ENCODE assay signal across 8 mouse cellular contexts in the genomic region with DNA sequence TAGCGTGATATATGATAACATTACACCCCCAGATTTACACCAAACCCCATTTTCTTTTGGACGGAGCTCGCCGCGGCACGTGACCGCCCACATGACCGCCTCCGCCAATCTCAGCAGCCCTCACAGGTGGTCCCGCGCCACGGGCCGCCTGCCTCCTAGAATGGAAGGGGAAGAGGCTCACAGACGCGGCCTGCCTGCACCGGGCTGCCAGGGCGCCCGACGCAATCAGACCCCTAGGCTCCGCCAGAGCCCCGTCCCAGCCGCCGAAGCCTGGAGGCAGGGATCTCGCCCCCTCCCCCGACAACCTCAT. TPM values are rescaled to one million over a fixed set of nuclear protein-coding genes. Genes with fewer than 3 reads are reported as not detected.
DNase-seq lines count a peak whose midpoint lies in the region; ATAC-seq and TF ChIP-seq lines count a peak whose summit lies in the region.

No protein-coding gene starts in this region.

- ATAC-seq in lung, embryonic 16.5 days (ENCODE audit: low read depth): peak; percentile 59
- ATAC-seq in stomach, embryonic 16.5 days (ENCODE audit: insufficient read depth, low FRiP score): peak; percentile 54; the same call in 1 of the 2 replicates
- no peak for ATAC-seq in erythroblast, adult 5-6 weeks (replicated peaks; ENCODE audit: low FRiP score, poor library complexity, severe bottlenecking)

- TF ChIP-seq POLR2A in kidney, adult 2 months (IDR thresholded peaks at IDR 0.05; ENCODE audit: low read depth, low read length): peak; percentile 80

- peak overlapping the region; percentile 51 for H3K9ac ChIP-seq in lung, embryonic 16.5 days (ENCODE audit: low read length)
- peak overlapping the region; percentile 58 for H3K9ac ChIP-seq in stomach, embryonic 16.5 days (ENCODE audit: low read length)

- no peaks in the 10 kb centered on the region for H3K36me3 ChIP-seq in kidney, adult 2 months (ENCODE audit: control insufficient read depth, insufficient read depth, low read length)
- no peaks in the 10 kb centered on the region for H3K36me3 ChIP-seq in lung, embryonic 16.5 days (ENCODE audit: control insufficient read depth, insufficient read depth, low read length)
- H3K36me3 ChIP-seq in stomach, embryonic 16.5 days (ENCODE audit: control insufficient read depth, insufficient read depth, low read length): no peaks in the 10 kb centered on the region

- no peaks in the 10 kb centered on the region for H3K27me3 ChIP-seq in kidney, adult 2 months (replicated peaks; ENCODE audit: control insufficient read depth, insufficient read depth, low read length)
- H3K27me3 ChIP-seq in lung, embryonic 16.5 days (ENCODE audit: control insufficient read depth, insufficient read depth, low read depth, low read length): peaks cover 93% of the 10 kb centered on the region
- peaks cover 86% of the 10 kb centered on the region for H3K27me3 ChIP-seq in stomach, embryonic 16.5 days (ENCODE audit: control insufficient read depth, insufficient read depth, low read length)

- no peak for TF ChIP-seq CTCF in kidney, adult 2 months (conservative IDR thresholded peaks at IDR 0.05; ENCODE audit: insufficient read depth, insufficient read length, low read depth, low read length)
- TF ChIP-seq CTCF in layer of hippocampus, adult 2 months (conservative IDR thresholded peaks at IDR 0.05): no peak

- H3K4me2 ChIP-seq in lung, embryonic 16.5 days (ENCODE audit: low read depth, low read length): peak overlapping the region; percentile 62
- peak overlapping the region; percentile 40 for H3K4me2 ChIP-seq in stomach, embryonic 16.5 days (ENCODE audit: low read depth, low read length)

- no peaks in the 10 kb centered on the region for H3K9me3 ChIP-seq in lung, embryonic 16.5 days (ENCODE audit: control insufficient read depth, low read length)
- H3K9me3 ChIP-seq in stomach, embryonic 16.5 days (replicated peaks; ENCODE audit: control insufficient read depth, low read length): no peaks in the 10 kb centered on the region

- peak overlapping the region; percentile 85 for H3K4me3 ChIP-seq in kidney, adult 2 months (ENCODE audit: insufficient read depth, low read depth, low read length)
- H3K4me3 ChIP-seq in lung, embryonic 16.5 days (ENCODE audit: low read length): peak overlapping the region; percentile 54
- peak overlapping the region; percentile 47 for H3K4me3 ChIP-seq in stomach, embryonic 16.5 days (replicated peaks; ENCODE audit: low read length)
- no peak overlapping the region for H3K4me3 ChIP-seq in layer of hippocampus, adult 2 months

- DNase-seq in 3T3-L1 (ENCODE audit: low read depth, low spot score): peak; percentile 78
- DNase-seq in adrenal gland, adult 8-10 months: peak; percentile 79
- peak; percentile 88 for DNase-seq in gastrocnemius, adult 18-20 months (ENCODE audit: low spot score)
- peak; percentile 96 for DNase-seq in kidney, adult 2 months
- no peak for DNase-seq in layer of hippocampus, adult 2 months (ENCODE audit: low spot score in 2 of 2)

- WGBS in kidney, adult 2 months: 1% methylated on average over 25 of the region's 25 CpGs
- WGBS in lung, embryonic 16.5 days: 0% methylated on average over 25 of the region's 25 CpGs
- WGBS in stomach, embryonic 16.5 days: under 1% methylated on average over 25 of the region's 25 CpGs

- 0 out of 2 replicates have a peak, but pooled peaks cover 12% of the 10 kb centered on the region for H3K4me1 ChIP-seq in kidney, adult 2 months (ENCODE audit: control insufficient read depth, insufficient read depth, low read length)
- H3K4me1 ChIP-seq in lung, embryonic 16.5 days (replicated peaks; ENCODE audit: control insufficient read depth, insufficient read depth, low read length): peaks cover 12% of the 10 kb centered on the region
- peaks cover 8% of the 10 kb centered on the region; the same call in 1 of the 2 replicates for H3K4me1 ChIP-seq in stomach, embryonic 16.5 days (ENCODE audit: control insufficient read depth, insufficient read depth, low read length)

- peak overlapping the region; percentile 98 for H3K27ac ChIP-seq in kidney, adult 2 months (ENCODE audit: insufficient read depth, low read depth, low read length)
- no peak overlapping the region for H3K27ac ChIP-seq in lung, embryonic 16.5 days (ENCODE audit: low read length)
- H3K27ac ChIP-seq in stomach, embryonic 16.5 days (ENCODE audit: low read length): peak overlapping the region; percentile 56; the same call in 1 of the 2 replicates
- no peak overlapping the region for H3K27ac ChIP-seq in layer of hippocampus, adult 2 months

RNA-seq across cellular contexts. Expression of gene Hoxa7, which starts 4.2 kb away (rescaled TPM):
- total RNA-seq in adrenal gland, adult 8-10 months (2022): 10 to 100 TPM; 12.9 to 27.9 (median 19.1) TPM
- 1 to 10 TPM; 4.7 to 5.0 TPM for total RNA-seq in gastrocnemius, adult 18-20 months (2021)
- 44.1 and 45.9 TPM in 2 replicates for polyA plus RNA-seq in kidney, adult 2 months (2012; rRNA removed)
- 5.8 and 6.9 TPM in 2 replicates for polyA plus RNA-seq in lung, embryonic 16.5 days (2015; fragmentation: Nextera tagmentation; extraction: Ambion mirVana)
- 10.8 and 12.3 TPM in 2 replicates for polyA plus RNA-seq in stomach, embryonic 16.5 days (2015; fragmentation: Nextera tagmentation; extraction: Ambion mirVana)
- total RNA-seq in layer of hippocampus, adult 2 months (2021): not detected
- 0.77 and 2.5 TPM in 2 replicates for total RNA-seq in erythroblast, adult 5-6 weeks (2015; ENCODE audit: low replicate concordance)
- 1.3 and 2.1 TPM in 2 replicates for total RNA-seq in erythroblast, adult 5-6 weeks (2017; ENCODE audit: low replicate concordance)

RNA-seq across cellular contexts. Expression of gene Gm28308, which starts 4.3 kb away (rescaled TPM):
- 1 to 10 TPM in 2 of 4 experiments, under 1 TPM in 2; 0.49 to 2.8 (median 1.4) TPM for total RNA-seq in adrenal gland, adult 8-10 months (2022)
- total RNA-seq in gastrocnemius, adult 18-20 months (2021): under 1 TPM in 1 of 2 experiments, not detected in 1; 0.39 TPM
- 0.78 and 2.9 TPM in 2 replicates for polyA plus RNA-seq in kidney, adult 2 months (2012; rRNA removed)
- polyA plus RNA-seq in lung, embryonic 16.5 days (2015; fragmentation: Nextera tagmentation; extraction: Ambion mirVana): not detected in 2 replicates
- polyA plus RNA-seq in stomach, embryonic 16.5 days (2015; fragmentation: Nextera tagmentation; extraction: Ambion mirVana): not detected in 2 replicates
- total RNA-seq in layer of hippocampus, adult 2 months (2021): not detected
- total RNA-seq in erythroblast, adult 5-6 weeks (2015; ENCODE audit: low replicate concordance): not detected in 2 replicates
- not detected in 2 replicates for total RNA-seq in erythroblast, adult 5-6 weeks (2017; ENCODE audit: low replicate concordance)

RNA-seq across cellular contexts. Expression of gene Hoxa3, which starts 4.3 kb away (rescaled TPM):
- total RNA-seq in adrenal gland, adult 8-10 months (2022): 1 to 10 TPM; 2.9 to 9.8 (median 6.8) TPM
- total RNA-seq in gastrocnemius, adult 18-20 months (2021): 1 to 10 TPM; 1.6 to 3.0 TPM
- polyA plus RNA-seq in kidney, adult 2 months (2012; rRNA removed): 7.4 and 7.6 TPM in 2 replicates
- 6.6 and 7.6 TPM in 2 replicates for polyA plus RNA-seq in lung, embryonic 16.5 days (2015; fragmentation: Nextera tagmentation; extraction: Ambion mirVana)
- 6.0 and 7.4 TPM in 2 replicates for polyA plus RNA-seq in stomach, embryonic 16.5 days (2015; fragmentation: Nextera tagmentation; extraction: Ambion mirVana)
- not detected for total RNA-seq in layer of hippocampus, adult 2 months (2021)
- total RNA-seq in erythroblast, adult 5-6 weeks (2015; ENCODE audit: low replicate concordance): not detected in 2 replicates
- total RNA-seq in erythroblast, adult 5-6 weeks (2017; ENCODE audit: low replicate concordance): not detected in 2 replicates

RNA-seq across cellular contexts. Expression of gene Hoxa6, which starts 8.9 kb away (rescaled TPM):
- 1 to 10 TPM; 3.6 to 9.5 (median 5.2) TPM for total RNA-seq in adrenal gland, adult 8-10 months (2022)
- 1 to 10 TPM; 2.0 to 2.1 TPM for total RNA-seq in gastrocnemius, adult 18-20 months (2021)
- polyA plus RNA-seq in kidney, adult 2 months (2012; rRNA removed): 2.4 and 3.4 TPM in 2 replicates
- 2.0 and 2.2 TPM in 2 replicates for polyA plus RNA-seq in lung, embryonic 16.5 days (2015; fragmentation: Nextera tagmentation; extraction: Ambion mirVana)
- polyA plus RNA-seq in stomach, embryonic 16.5 days (2015; fragmentation: Nextera tagmentation; extraction: Ambion mirVana): 1.3 and 1.4 TPM in 2 replicates
- total RNA-seq in layer of hippocampus, adult 2 months (2021): not detected
- total RNA-seq in erythroblast, adult 5-6 weeks (2015; ENCODE audit: low replicate concordance): not detected in 2 replicates
- not detected in 2 replicates for total RNA-seq in erythroblast, adult 5-6 weeks (2017; ENCODE audit: low replicate concordance)

RNA-seq across cellular contexts. Expression of gene Hoxa5, which starts 13.0 kb away (rescaled TPM):
- total RNA-seq in adrenal gland, adult 8-10 months (2022): 10 to 100 TPM; 10.8 to 15.6 (median 13.3) TPM
- total RNA-seq in gastrocnemius, adult 18-20 months (2021): 1 to 10 TPM; 2.0 to 2.1 TPM
- polyA plus RNA-seq in kidney, adult 2 months (2012; rRNA removed): 6.9 and 8.1 TPM in 2 replicates
- polyA plus RNA-seq in lung, embryonic 16.5 days (2015; fragmentation: Nextera tagmentation; extraction: Ambion mirVana): 32.3 and 36.3 TPM in 2 replicates
- 8.8 and 11.0 TPM in 2 replicates for polyA plus RNA-seq in stomach, embryonic 16.5 days (2015; fragmentation: Nextera tagmentation; extraction: Ambion mirVana)
- not detected for total RNA-seq in layer of hippocampus, adult 2 months (2021)
- not detected in 2 replicates for total RNA-seq in erythroblast, adult 5-6 weeks (2015; ENCODE audit: low replicate concordance)
- 0.17 and 0.56 TPM in 2 replicates for total RNA-seq in erythroblast, adult 5-6 weeks (2017; ENCODE audit: low replicate concordance)

Comparison
In these comparisons a context has a peak if more than half of its experiments do, and no peak if none do; other contexts are left out.
1. DNase-seq: peak in 3T3-L1 (single experiment), adrenal gland, adult 8-10 months (single experiment), gastrocnemius, adult 18-20 months (single experiment) and kidney, adult 2 months (single experiment); none in layer of hippocampus, adult 2 months (0 of 2).
2. H3K27ac ChIP-seq: peak in kidney, adult 2 months (single experiment) and stomach, embryonic 16.5 days (single experiment); none in lung, embryonic 16.5 days (single experiment) and layer of hippocampus, adult 2 months (single experiment).